Mouse (Mus musculus) ES-E14 (cell line): Measurements from ENCODE around the gene Ptprj. TPM values are rescaled to one million over a fixed set of nuclear protein-coding genes. Genes with fewer than 3 reads are reported as not detected.
A peak's percentile ranks its signal among the peaks of the same experiment; 100 is the strongest.

Source experiments
- DNase-seq: peaks from one replicate; pipeline ENCODE4 v3.0.0-alpha.2; 2013; ENCODE audit warnings: low read depth, low spot score
- H3K27ac ChIP-seq: 2 replicates; pipeline ENCODE4 v1.5.1; 2012; ENCODE audit warnings: low read depth, mild to moderate bottlenecking, low read length, moderate library complexity, mixed read lengths; ENCODE audit not compliant: poor library complexity, insufficient read depth, severe bottlenecking
- H3K36me3 ChIP-seq: 2 replicates; pipeline ENCODE4 v1.6.1; 2012; ENCODE audit warnings: mild to moderate bottlenecking, low read length, moderate library complexity, mixed read lengths; ENCODE audit not compliant: control insufficient read depth, poor library complexity, insufficient read depth, severe bottlenecking
- H3K4me1 ChIP-seq, 2 experiments: fragments of 150-350 bp in 1 of 2; sonication (generic) in 1 of 2; 2 replicates each; pipeline ENCODE4 v1.6.1; 2012; ENCODE audit warnings: low read length in 2 of 2, mild to moderate bottlenecking in 1 of 2, mixed read lengths in 1 of 2; ENCODE audit not compliant: control insufficient read depth in 2 of 2, insufficient read depth in 2 of 2, poor library complexity in 1 of 2
- H3K4me3 ChIP-seq, 2 experiments: fragments of 150-350 bp in 1 of 2; sonication (generic) in 1 of 2; 2 replicates each; pipeline ENCODE4 v1.5.1; 2012; ENCODE audit warnings: low read length in 2 of 2, low read depth in 1 of 2, mild to moderate bottlenecking in 1 of 2, mixed read lengths in 1 of 2; ENCODE audit not compliant: insufficient read depth in 1 of 2, poor library complexity in 1 of 2, severe bottlenecking in 1 of 2
- H3K9ac ChIP-seq: 2 replicates; pipeline ENCODE4 v1.6.1; 2012; ENCODE audit warnings: low read depth, mild to moderate bottlenecking, low read length, mixed read lengths; ENCODE audit not compliant: poor library complexity, insufficient read depth, severe bottlenecking
- H3K9me3 ChIP-seq: fragments of 150-350 bp; sonication (generic); 2 replicates; pipeline ENCODE4 v1.6.1; 2012; ENCODE audit warnings: low read depth, mild to moderate bottlenecking, low read length; ENCODE audit not compliant: control insufficient read depth, insufficient read depth
- CHD2 ChIP-seq: IDR thresholded peaks from 2 replicates; pipeline ENCODE4 v1.6.1; 2014; ENCODE audit warnings: mild to moderate bottlenecking, low read depth, low read length, inconsistent platforms
- HCFC1 ChIP-seq: IDR thresholded peaks from 2 replicates; pipeline ENCODE4 v1.6.1; 2012; ENCODE audit warnings: low read length, inconsistent platforms, borderline replicate concordance; ENCODE audit not compliant: insufficient read depth
- MAFK ChIP-seq: IDR thresholded peaks from 2 replicates; pipeline ENCODE4 v1.6.1; 2014; ENCODE audit warnings: mild to moderate bottlenecking, low read depth, low read length, inconsistent platforms; ENCODE audit not compliant: insufficient read depth
- ZC3H11A ChIP-seq: IDR thresholded peaks from 2 replicates; pipeline ENCODE4 v1.6.1; 2012; ENCODE audit warnings: low read depth, mild to moderate bottlenecking, inconsistent platforms, low read length, borderline replicate concordance
- ZNF384 ChIP-seq: IDR thresholded peaks from 2 replicates; pipeline ENCODE4 v1.6.1; 2012; ENCODE audit warnings: low read depth, low read length, inconsistent platforms
- in situ Hi-C, 2 experiments: fragments of 600-800 bp; cut with MboI; formaldehyde crosslinking; loops; one replicate each; pipeline ENCODE4 v1.15.1; 2025; ENCODE audit warnings: low sequenced_read_pairs in 2 of 2, inconsistent platforms in 1 of 2; ENCODE audit not compliant: unreplicated experiment in 2 of 2
- total RNA-seq: library from RNA; depleted of rRNA; stranded (reverse); fragments of 300-350 nt; gene quantifications from 2 replicates; pipeline ENCODE4 v1.2.3, GENCODE M21; 2012

Ptprj gene
- total RNA-seq, 1 experiment, result 10.7 TPM

DNA sequence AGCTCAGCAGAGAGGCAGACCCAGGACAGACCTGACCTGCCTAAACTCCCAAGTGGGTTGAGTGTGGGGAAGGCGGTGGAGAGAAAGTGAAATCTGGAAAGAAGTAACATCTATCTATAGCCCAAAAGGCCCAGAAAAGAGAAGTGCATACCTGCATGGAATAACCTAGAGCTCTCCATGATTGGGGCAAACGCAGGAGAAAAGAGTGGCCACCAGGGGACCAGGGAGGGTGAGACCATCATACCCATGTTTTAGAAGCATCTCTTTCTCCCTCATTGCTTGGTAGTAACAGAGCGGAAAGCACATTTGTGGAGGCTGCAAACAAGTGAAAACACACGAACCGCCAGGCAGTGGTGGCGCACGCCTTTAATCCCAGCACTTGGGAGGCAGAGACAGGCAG is 46.5 kb downstream of the Ptprj start:
- H3K36me3 ChIP-seq, result no peaks in the 10 kb centered on the region
- in situ Hi-C loops, result no loop called here

GRCm38 (mm10) chr2:90532095-90532494 is 48.4 kb downstream of the Ptprj start:
- Histone ChIP-seq H3K4me3 (no peak overlapping the region), H3K4me1 (peaks cover 3 to 5% of the 10 kb centered on the region in 2 experiments; a peak in 2 of 4 replicates), H3K27ac (no peak overlapping the region), H3K9ac (no peak overlapping the region), H3K9me3 (no peaks in the 10 kb centered on the region), H3K36me3 (no peaks in the 10 kb centered on the region)
- in situ Hi-C loops, result no loop called here
- DNase-seq, result no peak
- TF ChIP-seq HCFC1 (no peak), MAFK (no peak), ZNF384 (no peak), CHD2 (no peak)

More for the DNA sequence above, 46.5 kb downstream of the Ptprj start:
- peak overlapping the region; percentile 21 to 56 for H3K4me3 ChIP-seq
- DNase-seq, result peak; percentile 28
- no peaks in the 10 kb centered on the region for H3K9me3 ChIP-seq
- H3K27ac ChIP-seq, result no peak overlapping the region
- TF ChIP-seq CHD2 (no peak), HCFC1 (no peak), ZNF384 (no peak), MAFK (no peak), ZC3H11A (no peak)
- no peak overlapping the region for H3K9ac ChIP-seq
- H3K4me1 ChIP-seq, result peaks cover 3 to 5% of the 10 kb centered on the region in 2 experiments; a peak in 2 of 4 replicates

DNA sequence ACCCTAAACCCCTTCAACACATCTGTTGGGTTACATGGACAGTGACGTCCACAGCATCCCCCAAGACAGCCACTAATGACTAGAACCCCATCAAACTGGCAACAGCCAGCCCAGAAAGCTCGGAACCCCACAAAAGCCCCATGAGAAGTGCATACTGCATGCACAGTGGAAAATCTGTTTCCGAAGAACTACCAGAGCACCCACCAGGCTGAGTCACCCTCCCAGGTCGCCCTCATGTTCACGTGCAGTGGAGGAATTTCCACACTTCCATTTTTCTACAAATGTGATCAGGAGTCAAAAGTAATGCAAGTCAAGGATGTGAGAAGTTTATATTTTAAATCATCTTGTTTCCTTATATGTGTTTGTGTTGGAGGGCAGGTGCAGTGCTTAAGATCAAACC is 52.3 kb downstream of the Ptprj start:
- in situ Hi-C loops, result no loop called here
- Histone ChIP-seq H3K36me3 (no peaks in the 10 kb centered on the region), H3K27ac (no peak overlapping the region), H3K4me3 (no peak overlapping the region), H3K9me3 (no peaks in the 10 kb centered on the region), H3K4me1 (peaks cover 0 to 5% of the 10 kb centered on the region in 2 experiments; a peak in 1 of 4 replicates), H3K9ac (no peak overlapping the region)
- no peak for DNase-seq
- no peak for TF ChIP-seq ZC3H11A
- no peak for TF ChIP-seq HCFC1
- no peak for TF ChIP-seq MAFK
- no peak for TF ChIP-seq CHD2
- no peak for TF ChIP-seq ZNF384

DNA sequence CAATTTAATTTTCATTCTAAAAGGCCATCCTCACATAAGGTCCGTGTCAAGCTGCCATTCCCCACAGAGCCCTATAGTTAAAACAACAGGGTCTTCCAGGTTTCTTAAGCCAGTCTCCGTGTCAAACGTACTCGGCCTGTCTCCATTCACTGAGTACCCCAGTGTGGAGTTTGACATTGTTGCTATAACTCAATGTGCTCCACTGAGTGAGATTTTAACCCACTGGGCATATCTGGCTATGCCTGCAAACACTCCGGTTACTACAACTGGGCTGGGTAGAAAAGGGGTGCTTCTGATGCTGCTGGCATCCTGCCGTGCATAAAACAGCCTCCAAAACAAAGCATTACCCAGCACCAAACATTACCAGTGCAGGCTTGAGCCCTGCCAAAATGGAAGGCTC is 53.5 kb downstream of the Ptprj start:
- DNase-seq, result no peak
- Histone ChIP-seq H3K27ac (no peak overlapping the region), H3K4me1 (peaks cover 0 to 5% of the 10 kb centered on the region in 2 experiments; a peak in 1 of 4 replicates), H3K4me3 (no peak overlapping the region), H3K36me3 (no peaks in the 10 kb centered on the region), H3K9me3 (no peaks in the 10 kb centered on the region), H3K9ac (no peak overlapping the region)
- TF ChIP-seq MAFK (no peak), CHD2 (no peak), HCFC1 (no peak), ZC3H11A (no peak), ZNF384 (no peak)
- in situ Hi-C loops, result no loop called here

GRCm38 (mm10) chr2:90526564-90526963 is 53.9 kb downstream of the Ptprj start:
- Histone ChIP-seq H3K9ac (no peak overlapping the region), H3K4me3 (no peak overlapping the region), H3K9me3 (no peaks in the 10 kb centered on the region), H3K4me1 (peaks cover 0 to 5% of the 10 kb centered on the region in 2 experiments; a peak in 1 of 4 replicates), H3K36me3 (no peaks in the 10 kb centered on the region), H3K27ac (no peak overlapping the region)
- DNase-seq, result no peak
- in situ Hi-C loops, result no loop called here
- TF ChIP-seq CHD2 (no peak), ZNF384 (no peak), HCFC1 (no peak), ZC3H11A (no peak)
